Mouse (Mus musculus) heart, embryonic 11.5 days (tissue): ENCODE measurements around the gene Ipo9. TPM values are rescaled to one million over a fixed set of nuclear protein-coding genes. Genes with fewer than 3 reads are reported as not detected.

Experiments
- ATAC-seq: fragments of 200-750 bp; cut with Nextera tagmentation; replicated peaks from 2 replicates; pipeline ENCODE4 v1.8.0; 2017; ENCODE audit warnings: moderate library complexity; ENCODE audit not compliant: insufficient number of reproducible peaks, low FRiP score, low TSS enrichment
- H3K27ac ChIP-seq: fragments of 300-500 bp; sonication (generic); 2 replicates; pipeline ENCODE4 v1.5.1; 2014; ENCODE audit warnings: mild to moderate bottlenecking, low read depth, low read length
- H3K27me3 ChIP-seq: fragments of 300-500 bp; sonication (generic); 2 replicates; pipeline ENCODE4 v1.6.1; 2014; ENCODE audit warnings: mild to moderate bottlenecking, low read length, mixed read lengths; ENCODE audit not compliant: control insufficient read depth, insufficient read depth
- H3K36me3 ChIP-seq: fragments of 300-500 bp; sonication (generic); 2 replicates; pipeline ENCODE4 v1.6.1; 2014; ENCODE audit warnings: mild to moderate bottlenecking, low read length, moderate library complexity, mixed read lengths; ENCODE audit not compliant: control insufficient read depth, insufficient read depth
- H3K4me1 ChIP-seq: fragments of 300-500 bp; sonication (generic); 2 replicates; pipeline ENCODE4 v1.6.1; 2014; ENCODE audit warnings: low read length; ENCODE audit not compliant: control insufficient read depth, insufficient read depth
- H3K4me2 ChIP-seq: fragments of 300-500 bp; sonication (generic); 2 replicates; pipeline ENCODE4 v1.6.1; 2014; ENCODE audit warnings: mild to moderate bottlenecking, moderate library complexity
- H3K4me3 ChIP-seq: fragments of 300-500 bp; sonication (generic); 2 replicates; pipeline ENCODE4 v1.5.1; 2014; ENCODE audit warnings: low read depth, low read length
- H3K9ac ChIP-seq: fragments of 300-500 bp; sonication (generic); 2 replicates; pipeline ENCODE4 v1.6.1; 2014; ENCODE audit warnings: mild to moderate bottlenecking, low read depth, low read length, moderate library complexity
- H3K9me3 ChIP-seq: fragments of 300-500 bp; sonication (generic); replicated peaks from 2 replicates; pipeline ENCODE4 v1.6.1; 2016; ENCODE audit warnings: low read length; ENCODE audit not compliant: control insufficient read depth
- WGBS: fragments of 180-500 bp; shearing (Covaris S2); extraction: QIAGEN DNeasy Blood & Tissue Kit; methylation state at CpG from one replicate; pipeline ENCODE4 v1.1.7; 2014; ENCODE audit not compliant: insufficient replicate concordance; 5-methylcytosine and 5-hydroxymethylcytosine counted together
- polyA plus RNA-seq: library from polyadenylated mRNA; unstranded; fragments of >200 nt; fragmentation: Nextera tagmentation; extraction: Ambion mirVana; gene quantifications from 2 replicates; pipeline ENCODE4 v1.2.1, GENCODE M21; 2014

The Ipo9 gene
- polyA plus RNA-seq, 1 experiment from 2014 or later, result 132 TPM

GRCm38 (mm10) chr1:135465734-135466133, 35.4 kb upstream of the Ipo9 start:
- H3K4me2 ChIP-seq, result no peak overlapping the region
- H3K9me3 ChIP-seq, result no peaks in the 10 kb centered on the region
- no peaks in the 10 kb centered on the region for H3K27me3 ChIP-seq
- 87% methylated on average over 19 of the region's 19 CpGs for WGBS
- H3K4me3 ChIP-seq, result no peak overlapping the region
- no peaks in the 10 kb centered on the region for H3K4me1 ChIP-seq
- H3K27ac ChIP-seq, result no peak overlapping the region
- no peak for ATAC-seq
- no peak overlapping the region for H3K9ac ChIP-seq
- peaks cover 39% of the 10 kb centered on the region for H3K36me3 ChIP-seq

- no peaks in the 10 kb centered on the region for H3K4me1 ChIP-seq
Measured at GRCm38 (mm10) chr1:135462736-135463135, 32.4 kb upstream of the Ipo9 start.

GRCm38 (mm10) chr1:135462304-135462703, 32.0 kb upstream of the Ipo9 start:
- ATAC-seq, result no peak
- H3K36me3 ChIP-seq, result peaks cover 36% of the 10 kb centered on the region
- H3K4me1 ChIP-seq, result no peaks in the 10 kb centered on the region
- 52% methylated on average over 4 of the region's 4 CpGs for WGBS
- H3K4me2 ChIP-seq, result no peak overlapping the region
- no peak overlapping the region for H3K4me3 ChIP-seq
- H3K9me3 ChIP-seq, result no peaks in the 10 kb centered on the region
- H3K27ac ChIP-seq, result no peak overlapping the region
- H3K9ac ChIP-seq, result no peak overlapping the region
- no peaks in the 10 kb centered on the region for H3K27me3 ChIP-seq

More at GRCm38 (mm10) chr1:135462736-135463135, 32.4 kb upstream of the Ipo9 start:
- Histone ChIP-seq H3K9ac (no peak overlapping the region), H3K36me3 (peaks cover 33% of the 10 kb centered on the region), H3K27ac (no peak overlapping the region), H3K27me3 (no peaks in the 10 kb centered on the region), H3K9me3 (no peaks in the 10 kb centered on the region), H3K4me2 (no peak overlapping the region), H3K4me3 (no peak overlapping the region)
- 78% methylated on average over 8 of the region's 8 CpGs for WGBS
- no peak for ATAC-seq

- Histone ChIP-seq H3K9ac (no peak overlapping the region), H3K36me3 (peaks cover 32% of the 10 kb centered on the region), H3K27ac (no peak overlapping the region), H3K4me2 (no peak overlapping the region), H3K9me3 (no peaks in the 10 kb centered on the region), H3K27me3 (no peaks in the 10 kb centered on the region), H3K4me1 (no peaks in the 10 kb centered on the region), H3K4me3 (no peak overlapping the region)
- WGBS, result 78% methylated on average over 3 of the region's 3 CpGs
- ATAC-seq, result no peak
Measured at GRCm38 (mm10) chr1:135461097-135461730, 30.9 kb upstream of the Ipo9 start.

- Histone ChIP-seq H3K27me3 (no peaks in the 10 kb centered on the region), H3K4me2 (no peak overlapping the region), H3K9me3 (no peaks in the 10 kb centered on the region), H3K9ac (no peak overlapping the region), H3K4me1 (no peaks in the 10 kb centered on the region), H3K4me3 (no peak overlapping the region), H3K27ac (no peak overlapping the region), H3K36me3 (peaks cover 31% of the 10 kb centered on the region)
- WGBS, result 90% methylated on average over 16 of the region's 16 CpGs
- ATAC-seq, result no peak
Measured at GRCm38 (mm10) chr1:135460521-135460920, 30.2 kb upstream of the Ipo9 start.

- H3K4me3 ChIP-seq, result no peak overlapping the region
- H3K9ac ChIP-seq, result no peak overlapping the region
- H3K4me2 ChIP-seq, result no peak overlapping the region
- WGBS, result 91% methylated on average over 5 of the region's 5 CpGs
- H3K36me3 ChIP-seq, result peaks cover 41% of the 10 kb centered on the region
- H3K27me3 ChIP-seq, result no peaks in the 10 kb centered on the region
- H3K4me1 ChIP-seq, result no peaks in the 10 kb centered on the region
- ATAC-seq, result no peak
- no peak overlapping the region for H3K27ac ChIP-seq
- no peaks in the 10 kb centered on the region for H3K9me3 ChIP-seq
Measured at GRCm38 (mm10) chr1:135457860-135458259, 27.6 kb upstream of the Ipo9 start.

GRCm38 (mm10) chr1:135452259-135452658, 22.0 kb upstream of the Ipo9 start:
- H3K27me3 ChIP-seq, result no peaks in the 10 kb centered on the region
- H3K4me3 ChIP-seq, result no peak overlapping the region
- H3K27ac ChIP-seq, result no peak overlapping the region
- ATAC-seq, result no peak
- no peaks in the 10 kb centered on the region for H3K9me3 ChIP-seq
- H3K4me1 ChIP-seq, result no peaks in the 10 kb centered on the region
- H3K4me2 ChIP-seq, result no peak overlapping the region
- no peak overlapping the region for H3K9ac ChIP-seq
- WGBS, result 55% methylated on average over 10 of the region's 10 CpGs
- peaks cover 51% of the 10 kb centered on the region for H3K36me3 ChIP-seq

- H3K9ac ChIP-seq, result no peak overlapping the region
- ATAC-seq, result no peak
- H3K27ac ChIP-seq, result no peak overlapping the region
- H3K4me1 ChIP-seq, result no peaks in the 10 kb centered on the region
- 79% methylated on average over 2 of the region's 2 CpGs for WGBS
- H3K27me3 ChIP-seq, result no peaks in the 10 kb centered on the region
- peaks cover 46% of the 10 kb centered on the region for H3K36me3 ChIP-seq
- no peak overlapping the region for H3K4me3 ChIP-seq
- H3K4me2 ChIP-seq, result no peak overlapping the region
- no peaks in the 10 kb centered on the region for H3K9me3 ChIP-seq
Measured at GRCm38 (mm10) chr1:135451419-135451818, 21.1 kb upstream of the Ipo9 start.

- no peak overlapping the region for H3K9ac ChIP-seq
- H3K27me3 ChIP-seq, result no peaks in the 10 kb centered on the region
- 86% methylated on average over 8 of the region's 8 CpGs for WGBS
- H3K4me1 ChIP-seq, result no peaks in the 10 kb centered on the region
- H3K27ac ChIP-seq, result no peak overlapping the region
- H3K9me3 ChIP-seq, result no peaks in the 10 kb centered on the region
- ATAC-seq, result no peak
- H3K4me2 ChIP-seq, result no peak overlapping the region
- peaks cover 45% of the 10 kb centered on the region for H3K36me3 ChIP-seq
- H3K4me3 ChIP-seq, result no peak overlapping the region
Measured at GRCm38 (mm10) chr1:135449876-135450275, 19.6 kb upstream of the Ipo9 start.
